Mouse (Mus musculus): Measurements from ENCODE around the gene Ascc1.

DNA sequence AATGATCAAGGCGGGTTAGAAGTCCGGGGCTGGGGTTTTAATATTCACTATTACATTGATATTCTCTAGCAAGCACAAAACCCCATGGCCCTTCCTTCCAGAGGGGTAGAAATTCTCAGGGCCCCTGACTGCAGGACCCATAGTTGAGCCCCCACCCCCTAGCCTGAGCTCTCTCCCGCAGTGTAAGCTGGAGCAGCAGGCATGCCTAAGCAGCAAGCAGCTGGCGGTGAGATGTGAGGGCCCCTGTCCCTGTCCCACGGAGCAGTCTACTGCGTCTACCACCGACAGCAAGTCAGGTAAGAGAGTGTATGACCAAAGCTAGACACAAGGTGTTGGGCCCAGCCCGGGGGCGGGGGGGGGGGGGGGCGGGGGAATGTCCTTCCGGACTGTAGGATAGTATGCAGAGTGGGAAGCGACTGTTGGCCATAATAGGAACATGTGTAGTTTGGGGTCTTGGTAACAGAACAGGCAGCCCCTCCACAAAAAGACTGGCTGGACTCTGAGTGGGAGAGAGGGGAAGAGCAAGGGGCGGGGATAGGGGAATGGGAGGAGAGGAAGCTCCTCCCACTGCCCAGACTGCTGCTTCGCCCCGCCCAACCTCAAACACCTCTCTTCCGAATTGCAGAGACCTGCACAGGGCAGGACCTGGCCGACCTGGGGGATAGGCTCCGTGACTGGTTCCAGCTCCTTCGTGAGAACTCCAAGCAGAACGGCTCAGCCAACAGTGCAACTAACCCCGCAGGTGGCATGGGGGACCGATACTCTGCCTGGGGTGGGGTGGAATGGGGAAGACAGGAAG, 123.1 kb downstream of the Ascc1 start:
- TF ChIP-seq CTCF (IDR thresholded peaks at IDR 0.05; ENCODE audit: borderline replicate concordance, insufficient read depth, low read depth, low read length) (no peak), POLR2A (IDR thresholded peaks at IDR 0.05; ENCODE audit: borderline replicate concordance, insufficient read depth, low read length) (no peak)
